Mouse (Mus musculus): ENCODE measurements around the gene Hmgcll1.

DNA sequence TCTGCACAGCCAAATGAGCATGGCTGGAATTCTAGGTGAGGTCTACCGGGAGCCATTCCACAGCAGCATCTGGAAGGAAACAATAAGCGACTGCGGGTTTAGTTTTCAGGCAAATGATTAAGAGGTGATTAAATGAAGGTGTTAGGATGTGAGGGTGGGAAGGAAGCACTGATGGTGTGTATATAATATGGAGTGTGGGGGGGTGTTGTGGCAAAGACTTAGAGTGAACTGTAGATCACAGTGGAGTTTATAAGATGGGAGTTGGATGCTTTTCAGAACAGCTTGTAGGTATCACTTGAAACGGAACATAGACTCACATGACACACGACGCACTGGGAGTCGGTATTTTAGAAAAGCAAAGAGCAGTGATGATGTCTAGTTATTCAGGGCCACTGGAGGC is 20.4 kb downstream of the Hmgcll1 start:
- TF ChIP-seq CTCF (IDR thresholded peaks at IDR 0.05) = no peak
- TF ChIP-seq POLR2A (IDR thresholded peaks at IDR 0.05; ENCODE audit: insufficient read depth, low read depth, low read length) = no peak
- TF ChIP-seq EP300 (IDR thresholded peaks at IDR 0.05; ENCODE audit: insufficient read depth, low read depth, low read length) = no peak
